Mouse (Mus musculus) thymus, postnatal 0 days (tissue): Measurements from ENCODE around the gene Olfr533. TPM values are rescaled to one million over a fixed set of nuclear protein-coding genes. Genes with fewer than 3 reads are reported as not detected.
"Not testable (repeated sequence)": the region's sequence is repeated elsewhere in the genome, so short reads cannot be mapped to it uniquely, and the experiment has no call there.

Source experiments
- DNase-seq: peaks from one replicate; pipeline ENCODE4 v3.0.0-alpha.2; 2015; ENCODE audit warnings: low spot score
- polyA plus RNA-seq: library from polyadenylated mRNA; unstranded; fragments of >200 nt; fragmentation: Nextera tagmentation; extraction: Ambion mirVana; gene quantifications from 2 replicates; pipeline ENCODE4 v1.2.1, GENCODE M21; 2015

The Olfr533 gene
- not detected in 2 replicates for polyA plus RNA-seq

DNA sequence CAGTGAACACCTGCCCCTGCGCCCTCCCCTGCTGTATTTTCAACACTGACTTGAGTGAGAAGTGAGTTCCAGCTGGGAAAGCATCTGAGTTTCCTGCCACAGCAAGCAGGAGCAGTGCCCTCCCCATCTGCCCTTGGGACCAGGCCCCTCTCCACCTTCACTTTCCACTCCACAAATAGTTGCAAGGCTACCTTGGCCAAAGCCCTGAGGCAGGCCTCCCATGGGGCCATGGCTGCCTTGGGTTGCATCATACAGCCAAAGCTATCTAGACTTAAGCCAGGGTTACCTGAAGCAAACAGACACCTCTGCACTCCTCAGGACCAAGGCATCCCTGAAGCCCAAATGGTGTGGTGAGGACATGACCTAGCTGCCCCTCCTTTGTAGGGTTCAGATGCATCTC is at the start of gene Olfr533:
Gene Olfr533, plus strand, starts transcription at position 301 of the 400 bp plus-strand sequence.
- not testable (repeated sequence) for DNase-seq

DNA sequence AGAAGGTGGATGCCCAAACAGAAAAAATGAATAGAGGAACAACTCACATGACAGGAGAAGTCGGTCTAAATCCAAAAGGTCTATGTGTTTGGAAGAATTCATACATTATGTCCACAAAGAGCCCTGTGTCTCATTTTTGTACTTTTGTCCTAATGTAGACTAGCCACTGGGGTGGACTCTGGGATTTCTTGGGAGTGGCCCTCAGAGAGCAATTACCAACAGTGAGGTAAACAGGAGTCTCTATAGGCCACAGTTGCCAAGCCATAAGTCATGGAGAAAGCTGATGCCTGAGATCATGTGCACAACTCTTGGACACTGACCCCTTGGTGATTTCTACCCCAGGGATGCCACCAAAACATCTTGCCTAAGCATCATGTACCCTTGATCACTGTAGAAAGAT is 41.6 kb upstream of the Olfr533 start, which contains the start of gene Olfr532:
Gene Olfr532, minus strand, starts transcription at position 101 of the 400 bp plus-strand sequence.
- DNase-seq, result no peak

DNA sequence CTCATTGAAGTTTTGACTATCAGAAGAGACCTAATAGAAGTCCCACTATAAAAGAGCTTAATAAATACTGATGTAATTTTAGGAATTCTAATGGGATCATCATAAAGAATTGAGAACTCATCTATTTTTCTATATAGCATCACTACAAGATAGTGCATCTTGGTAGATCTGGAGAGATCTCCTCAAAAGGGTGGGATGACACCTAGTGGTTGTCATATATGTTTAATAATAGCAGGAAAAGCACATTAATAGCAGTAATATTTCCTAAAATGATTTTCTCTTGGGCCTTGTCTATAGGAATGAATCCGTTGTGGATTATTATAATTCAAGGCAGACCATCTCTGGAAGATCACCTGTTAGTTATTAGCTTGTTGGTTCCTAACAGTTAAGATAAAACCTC is 20.0 kb upstream of the Olfr533 start:
- no peak for DNase-seq

DNA sequence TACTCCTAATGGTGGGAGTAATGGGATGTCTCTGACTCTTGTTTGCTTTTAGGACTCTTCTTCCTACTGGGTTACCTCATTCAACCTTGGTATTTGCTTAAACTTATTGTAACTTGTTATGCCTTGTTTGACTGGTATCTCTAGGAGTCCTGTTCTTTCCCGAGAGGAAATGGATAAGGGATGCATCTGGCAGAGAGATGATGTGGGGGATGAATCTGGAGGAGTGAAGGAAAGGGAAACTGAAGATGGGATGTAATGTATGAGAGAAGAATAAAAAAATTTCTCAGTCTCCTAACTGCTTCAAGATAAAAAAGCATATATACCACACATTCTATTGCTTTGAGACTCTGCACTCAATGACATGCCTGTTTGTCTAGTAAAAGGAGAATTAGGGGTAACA is 14.7 kb downstream of the Olfr533 start:
- no peak for DNase-seq

DNA sequence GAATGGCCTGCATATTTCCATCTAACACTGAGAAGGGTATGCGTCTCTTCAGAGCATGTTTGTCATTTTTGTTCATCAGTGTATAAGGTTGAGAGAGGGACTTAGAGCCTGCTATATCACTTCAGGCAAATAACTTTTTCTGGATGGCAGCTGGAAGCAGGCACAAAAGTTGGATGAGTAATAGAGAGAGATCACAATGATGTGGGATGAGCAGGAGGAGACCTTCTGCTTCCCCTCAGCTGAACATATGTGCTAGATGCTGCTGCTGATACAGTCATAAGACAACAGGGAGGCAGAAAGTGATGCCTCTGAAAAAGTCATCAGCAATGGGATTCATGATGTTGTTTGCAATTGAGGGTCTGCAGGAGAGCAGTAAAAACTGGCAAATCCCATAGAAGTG is 15.6 kb downstream of the Olfr533 start:
- no peak for DNase-seq

DNA sequence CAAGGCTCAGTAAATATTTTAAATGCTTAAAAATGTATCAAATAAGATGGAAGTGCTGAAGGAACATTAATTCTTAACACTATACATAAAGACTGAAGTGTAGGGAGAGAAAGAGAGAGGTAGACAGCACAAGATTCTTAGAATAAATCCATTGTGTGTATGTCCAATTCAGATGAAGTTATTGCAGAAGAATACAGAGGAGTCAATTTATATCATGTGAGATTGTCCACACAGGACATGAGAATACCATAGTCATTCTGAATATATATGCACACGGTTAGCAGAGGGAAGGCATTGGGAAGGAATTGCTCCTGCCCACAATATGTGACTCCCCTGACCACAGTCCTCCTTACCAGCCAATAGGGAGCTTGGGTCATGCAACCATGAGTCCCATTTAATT is 20.7 kb downstream of the Olfr533 start, which contains the start of gene Olfr535:
Gene Olfr535, plus strand, starts transcription at position 301 of the 400 bp plus-strand sequence.
- no peak for DNase-seq

DNA sequence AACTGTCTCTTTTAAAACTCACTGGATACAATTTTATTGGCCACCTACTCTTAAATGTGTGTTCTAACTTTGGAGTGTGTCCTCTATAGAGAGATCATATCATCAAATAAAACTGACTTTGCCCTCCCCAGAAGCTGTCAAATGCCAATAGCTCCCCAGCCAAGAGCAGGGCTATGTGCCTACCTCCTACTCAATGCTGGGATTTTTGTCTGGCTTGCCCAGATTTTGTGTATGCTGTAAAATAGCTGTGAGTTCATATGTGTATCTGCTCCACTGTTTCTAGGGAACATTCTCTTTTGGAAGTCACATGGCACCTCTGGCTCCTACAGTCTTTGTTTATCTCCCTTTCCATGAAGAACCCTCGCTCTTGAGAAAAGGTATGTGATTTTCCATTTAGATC is 25.8 kb downstream of the Olfr533 start:
- no peak for DNase-seq

DNA sequence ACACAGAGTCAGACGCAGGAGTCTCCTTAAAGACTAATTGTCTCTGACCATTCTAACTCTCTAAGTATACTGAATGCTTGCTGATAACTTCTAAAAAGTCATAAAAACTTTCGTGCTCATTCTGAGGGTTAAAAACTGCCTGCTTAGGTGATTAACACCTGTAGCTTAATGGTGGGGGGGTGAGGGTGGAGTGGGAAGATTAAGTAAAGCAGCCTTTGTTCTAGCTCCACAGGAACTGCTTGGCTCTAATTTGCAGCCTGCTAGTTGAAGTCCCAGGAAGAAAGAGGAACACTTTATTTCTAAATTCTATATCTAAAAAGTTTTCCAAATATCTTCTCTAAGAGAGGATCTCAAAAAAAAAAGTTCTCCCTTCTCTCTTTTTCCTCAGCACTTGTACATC is 31.1 kb downstream of the Olfr533 start:
- no peak for DNase-seq

DNA sequence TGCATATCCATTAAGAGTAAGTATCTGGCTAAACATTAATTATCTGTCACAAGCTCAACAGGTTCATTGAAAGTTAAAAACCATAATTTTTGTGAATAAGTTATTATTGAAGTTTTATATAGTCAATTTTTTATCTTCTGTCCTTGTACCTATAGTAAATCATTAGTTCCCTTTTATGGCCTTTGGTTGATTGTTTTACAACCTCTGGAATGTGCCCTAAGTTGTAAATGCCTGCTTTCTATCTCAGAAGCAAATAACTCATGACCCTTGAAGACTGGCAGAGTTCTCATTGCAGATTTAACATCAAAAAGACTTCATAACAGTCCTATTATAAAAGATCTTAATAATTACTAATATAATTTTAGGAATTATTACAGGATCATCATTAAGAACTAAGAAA is 31.5 kb downstream of the Olfr533 start:
- DNase-seq, result no peak

DNA sequence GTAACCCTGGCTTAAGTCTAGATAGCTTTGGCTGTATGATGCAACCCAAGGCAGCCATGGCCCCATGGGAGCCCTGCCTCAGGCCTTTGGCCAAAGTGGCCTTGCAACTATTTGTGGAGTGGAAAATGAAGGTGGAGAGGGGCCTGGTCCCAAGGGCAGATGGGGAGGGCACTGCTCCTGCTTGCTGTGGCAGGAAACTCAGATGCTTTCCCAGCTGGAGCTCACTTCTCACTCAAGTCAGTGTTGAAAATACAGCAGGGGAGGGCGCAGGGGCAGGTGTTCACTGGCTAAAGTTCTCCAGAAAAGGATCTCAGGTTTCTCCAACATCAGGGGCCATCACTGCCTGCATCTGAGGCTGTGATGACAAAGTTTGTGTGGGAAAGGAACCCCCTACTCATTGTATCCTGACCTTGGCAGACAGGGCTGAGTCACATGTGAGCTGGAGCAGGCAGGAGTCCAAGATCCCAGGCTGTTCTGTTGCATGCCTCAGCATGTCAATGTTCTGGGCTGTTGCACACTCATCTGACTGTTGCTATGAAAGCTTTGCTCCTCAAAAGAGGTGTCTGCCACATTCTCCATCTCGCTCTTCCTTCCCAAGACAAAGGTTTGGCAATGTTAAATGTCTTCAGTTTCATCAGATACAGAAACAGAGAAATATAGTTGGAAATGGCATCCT is 44.3 kb downstream of the Olfr533 start, which contains the start of gene Olfr536:
Gene Olfr536, minus strand, starts transcription at position 51 of the 676 bp plus-strand sequence.
- DNase-seq, result not testable (repeated sequence)

Other genes starting within 250 kb of the Olfr533 start
- 40.2 and 40.6 TPM in 2 replicates for gene Cd163l1, start 245.1 kb upstream of the Olfr533 start, polyA plus RNA-seq
- 26.5 and 34.2 TPM in 2 replicates for gene 5830411N06Rik, start 216.1 kb upstream of the Olfr533 start, polyA plus RNA-seq
- gene Olfr525, start 142.5 kb upstream of the Olfr533 start, polyA plus RNA-seq, result 0.03 and 0.08 TPM in 2 replicates
- gene Olfr527, start 129.4 kb upstream of the Olfr533 start, polyA plus RNA-seq, result 0.06 TPM in 1 of 2 replicates, not detected in the other
- gene Olfr60, start 101.7 kb upstream of the Olfr533 start, polyA plus RNA-seq, result not detected in 2 replicates
- 0.21 TPM in 1 of 2 replicates, not detected in the other for gene Olfr530, start 87.0 kb upstream of the Olfr533 start, polyA plus RNA-seq
- 0.05 and 0.08 TPM in 2 replicates for gene Olfr531, start 60.5 kb upstream of the Olfr533 start, polyA plus RNA-seq
- not detected in 2 replicates for gene Olfr532, start 41.7 kb upstream of the Olfr533 start, polyA plus RNA-seq
- not detected in 2 replicates for gene Olfr535, start 20.8 kb downstream of the Olfr533 start, polyA plus RNA-seq
- not detected in 2 replicates for gene Olfr536, start 44.0 kb downstream of the Olfr533 start, polyA plus RNA-seq
- not detected in 2 replicates for gene Olfr538, start 104.5 kb downstream of the Olfr533 start, polyA plus RNA-seq
- not detected in 2 replicates for gene Olfr46, start 137.9 kb downstream of the Olfr533 start, polyA plus RNA-seq
- not detected in 2 replicates for gene Olfr61, start 165.6 kb downstream of the Olfr533 start, polyA plus RNA-seq
- gene Olfr53, start 183.1 kb downstream of the Olfr533 start, polyA plus RNA-seq, result not detected in 2 replicates
- gene Olfr539, start 196.6 kb downstream of the Olfr533 start, polyA plus RNA-seq, result not detected in 2 replicates
- not detected in 2 replicates for gene Olfr45, start 218.6 kb downstream of the Olfr533 start, polyA plus RNA-seq
- not detected in 2 replicates for gene Olfr541, start 233.9 kb downstream of the Olfr533 start, polyA plus RNA-seq